Mouse (Mus musculus) ES-E14 (cell line): Measurements from ENCODE around the gene Polr3g. TPM values are rescaled to one million over a fixed set of nuclear protein-coding genes. Genes with fewer than 3 reads are reported as not detected.

Source experiments
- DNase-seq: peaks from one replicate; pipeline ENCODE4 v3.0.0-alpha.2; 2013; ENCODE audit warnings: low read depth, low spot score
- H3K27ac ChIP-seq: 2 replicates; pipeline ENCODE4 v1.5.1; 2012; ENCODE audit warnings: low read depth, mild to moderate bottlenecking, low read length, moderate library complexity, mixed read lengths; ENCODE audit not compliant: poor library complexity, insufficient read depth, severe bottlenecking
- H3K36me3 ChIP-seq: 2 replicates; pipeline ENCODE4 v1.6.1; 2012; ENCODE audit warnings: mild to moderate bottlenecking, low read length, moderate library complexity, mixed read lengths; ENCODE audit not compliant: control insufficient read depth, poor library complexity, insufficient read depth, severe bottlenecking
- H3K4me1 ChIP-seq, 2 experiments: fragments of 150-350 bp in 1 of 2; sonication (generic) in 1 of 2; 2 replicates each; pipeline ENCODE4 v1.6.1; 2012; ENCODE audit warnings: low read length in 2 of 2, mild to moderate bottlenecking in 1 of 2, mixed read lengths in 1 of 2; ENCODE audit not compliant: control insufficient read depth in 2 of 2, insufficient read depth in 2 of 2, poor library complexity in 1 of 2
- H3K4me3 ChIP-seq, 2 experiments: fragments of 150-350 bp in 1 of 2; sonication (generic) in 1 of 2; 2 replicates each; pipeline ENCODE4 v1.5.1; 2012; ENCODE audit warnings: low read length in 2 of 2, low read depth in 1 of 2, mild to moderate bottlenecking in 1 of 2, mixed read lengths in 1 of 2; ENCODE audit not compliant: insufficient read depth in 1 of 2, poor library complexity in 1 of 2, severe bottlenecking in 1 of 2
- H3K9ac ChIP-seq: 2 replicates; pipeline ENCODE4 v1.6.1; 2012; ENCODE audit warnings: low read depth, mild to moderate bottlenecking, low read length, mixed read lengths; ENCODE audit not compliant: poor library complexity, insufficient read depth, severe bottlenecking
- H3K9me3 ChIP-seq: fragments of 150-350 bp; sonication (generic); 2 replicates; pipeline ENCODE4 v1.6.1; 2012; ENCODE audit warnings: low read depth, mild to moderate bottlenecking, low read length; ENCODE audit not compliant: control insufficient read depth, insufficient read depth
- CHD2 ChIP-seq: IDR thresholded peaks from 2 replicates; pipeline ENCODE4 v1.6.1; 2014; ENCODE audit warnings: mild to moderate bottlenecking, low read depth, low read length, inconsistent platforms
- HCFC1 ChIP-seq: IDR thresholded peaks from 2 replicates; pipeline ENCODE4 v1.6.1; 2012; ENCODE audit warnings: low read length, inconsistent platforms, borderline replicate concordance; ENCODE audit not compliant: insufficient read depth
- MAFK ChIP-seq: IDR thresholded peaks from 2 replicates; pipeline ENCODE4 v1.6.1; 2014; ENCODE audit warnings: mild to moderate bottlenecking, low read depth, low read length, inconsistent platforms; ENCODE audit not compliant: insufficient read depth
- ZC3H11A ChIP-seq: IDR thresholded peaks from 2 replicates; pipeline ENCODE4 v1.6.1; 2012; ENCODE audit warnings: low read depth, mild to moderate bottlenecking, inconsistent platforms, low read length, borderline replicate concordance
- ZNF384 ChIP-seq: IDR thresholded peaks from 2 replicates; pipeline ENCODE4 v1.6.1; 2012; ENCODE audit warnings: low read depth, low read length, inconsistent platforms
- in situ Hi-C, 2 experiments: fragments of 600-800 bp; cut with MboI; formaldehyde crosslinking; loops; one replicate each; pipeline ENCODE4 v1.15.1; 2025; ENCODE audit warnings: low sequenced_read_pairs in 2 of 2, inconsistent platforms in 1 of 2; ENCODE audit not compliant: unreplicated experiment in 2 of 2
- total RNA-seq: library from RNA; depleted of rRNA; stranded (reverse); fragments of 300-350 nt; gene quantifications from 2 replicates; pipeline ENCODE4 v1.2.3, GENCODE M21; 2012

Gene Polr3g
- total RNA-seq, 1 experiment: 45.2 TPM

DNA sequence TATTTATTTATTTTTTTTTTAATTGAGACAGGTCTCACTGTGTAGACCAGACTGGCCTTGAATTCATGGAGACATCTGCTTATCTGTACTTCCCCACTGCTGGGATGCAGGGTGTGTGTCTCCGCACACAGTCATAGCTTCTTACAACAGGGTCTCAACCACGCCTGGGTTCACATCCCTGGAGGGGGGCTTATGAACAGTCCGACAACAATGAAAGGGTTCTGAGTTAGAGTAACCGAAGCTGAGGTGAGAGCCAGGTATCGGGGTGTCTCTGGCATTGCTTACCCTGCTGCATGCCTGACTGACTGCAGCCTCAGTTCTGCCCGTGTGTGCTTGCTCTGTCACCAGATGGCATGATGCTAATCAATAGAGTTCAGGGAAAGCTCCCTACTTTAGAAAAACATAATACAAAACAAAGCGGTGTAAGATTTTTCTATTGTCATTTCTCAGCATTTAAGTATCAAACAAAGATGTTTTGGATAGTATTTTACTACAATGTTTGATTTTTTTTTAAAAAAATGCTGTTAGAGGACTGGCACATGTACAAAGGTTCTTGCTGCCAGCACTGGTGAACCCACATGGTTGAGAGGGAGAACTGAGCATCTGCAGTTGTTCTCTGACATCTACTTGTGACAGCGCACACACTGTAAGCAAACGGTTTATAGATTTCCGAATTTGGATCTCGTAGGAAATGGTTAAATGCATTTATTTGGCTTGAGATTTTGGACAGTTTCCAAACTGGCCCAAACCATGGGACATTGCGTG lies 47.1 kb downstream of the Polr3g start:
- Histone ChIP-seq H3K9me3 (no peaks in the 10 kb centered on the region), H3K27ac (no peak overlapping the region), H3K36me3 (peaks cover 3% of the 10 kb centered on the region), H3K4me1 (no peaks in the 10 kb centered on the region), H3K4me3 (no peak overlapping the region), H3K9ac (no peak overlapping the region)
- in situ Hi-C loops: no loop called here
- no peak for DNase-seq
- TF ChIP-seq HCFC1 (no peak), ZC3H11A (no peak), ZNF384 (no peak), CHD2 (no peak), MAFK (no peak)

DNA sequence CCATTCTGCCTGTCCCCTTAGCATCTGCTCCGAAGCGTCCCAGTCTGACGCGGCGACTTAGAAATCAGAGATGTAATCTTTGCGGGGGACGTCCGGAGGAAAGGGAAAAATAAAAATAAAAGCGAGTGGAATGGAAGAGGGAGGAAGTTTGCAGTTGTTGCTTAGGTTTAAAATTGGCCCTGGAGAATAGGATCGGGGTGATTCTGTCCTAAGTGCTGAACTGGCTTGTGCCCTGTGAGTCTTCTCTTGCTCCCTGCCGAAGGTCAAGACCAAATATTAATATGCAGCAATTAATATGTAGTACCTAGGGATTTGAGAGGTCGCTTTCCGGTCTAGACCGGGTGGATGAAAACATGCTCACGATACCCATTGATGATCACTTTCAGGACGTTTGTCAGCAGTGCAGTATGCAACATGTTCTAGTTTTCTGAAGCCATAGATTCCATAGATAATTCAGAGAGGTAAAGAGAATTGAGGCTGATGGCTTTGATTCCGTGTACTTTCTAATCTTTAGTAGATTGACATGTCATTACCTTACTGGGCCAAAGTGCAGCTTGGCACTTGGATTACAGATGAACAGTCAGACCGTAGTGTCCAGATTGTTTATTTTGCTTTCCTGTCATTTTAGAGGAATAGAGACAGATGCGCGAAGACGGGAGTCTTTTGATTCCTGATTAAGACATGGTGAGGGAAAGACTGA lies 52.6 kb downstream of the Polr3g start:
- TF ChIP-seq HCFC1 (no peak), ZNF384 (no peak), ZC3H11A (no peak), MAFK (no peak), CHD2 (no peak)
- in situ Hi-C loops: no loop called here
- peak overlapping the region; percentile 85 for H3K9ac ChIP-seq
- no peak for DNase-seq
- peaks cover 0 to 5% of the 10 kb centered on the region in 2 experiments; a peak in 1 of 4 replicates for H3K4me1 ChIP-seq
- H3K4me3 ChIP-seq: peak overlapping the region; percentile 67 to 93
- H3K9me3 ChIP-seq: no peaks in the 10 kb centered on the region
- H3K27ac ChIP-seq: no peak overlapping the region
- no peaks in the 10 kb centered on the region; the same call in 1 of the 2 replicates for H3K36me3 ChIP-seq

DNA sequence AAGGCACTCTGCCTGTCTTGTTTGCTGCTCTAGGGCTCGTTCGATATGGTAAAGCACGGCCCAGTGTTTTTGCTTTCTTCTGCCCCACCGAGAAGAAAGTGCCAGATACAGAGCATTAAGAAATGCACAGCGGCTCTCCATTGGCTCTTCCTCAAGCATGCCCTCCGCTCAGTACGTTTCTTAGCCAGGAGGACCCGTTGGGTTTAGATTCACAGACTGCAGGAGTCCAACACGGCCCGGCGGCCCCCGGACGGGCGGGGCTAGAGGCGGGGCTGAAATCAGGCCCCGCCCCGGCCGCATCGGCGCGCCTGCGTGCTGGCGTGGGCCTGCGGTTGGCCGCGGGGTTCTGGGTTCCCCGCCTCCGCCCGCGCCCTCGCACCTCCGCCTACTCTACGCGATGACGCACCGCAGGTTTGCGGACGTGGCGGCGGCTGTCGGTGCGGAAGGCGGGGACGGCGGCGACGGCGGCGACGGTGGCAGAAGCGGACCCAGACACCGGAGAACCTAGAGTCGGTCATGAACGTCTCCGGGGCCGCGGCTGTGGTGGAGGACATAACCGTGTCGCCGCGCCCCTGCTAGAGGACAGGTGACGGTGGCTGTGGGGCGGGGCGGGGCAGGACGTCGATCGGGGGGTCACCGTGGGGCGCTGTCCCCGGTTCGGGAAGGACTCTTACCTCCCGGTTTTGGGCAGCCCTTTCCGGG lies 53.3 kb downstream of the Polr3g start, which contains the start of gene Lysmd3:
Gene Lysmd3 (plus strand): TSS at position 313 of the 702 bp plus-strand sequence.
- peak within 1 kb of the TSS; percentile 79 for H3K27ac ChIP-seq
- TF ChIP-seq MAFK: no peak
- TF ChIP-seq CHD2: no peak
- TF ChIP-seq ZC3H11A: no peak
- TF ChIP-seq HCFC1: no peak
- TF ChIP-seq ZNF384: no peak
- H3K9me3 ChIP-seq: no peaks in the 10 kb centered on the region
- H3K4me3 ChIP-seq: peak within 1 kb of the TSS; percentile 67 to 93
- DNase-seq: peak; percentile 69
- H3K9ac ChIP-seq: peak within 1 kb of the TSS; percentile 85
- peaks cover 0 to 5% of the 10 kb centered on the region in 2 experiments; a peak in 1 of 4 replicates for H3K4me1 ChIP-seq
- in situ Hi-C loops: no loop called here
- no peaks in the 10 kb centered on the region; the same call in 1 of the 2 replicates for H3K36me3 ChIP-seq

DNA sequence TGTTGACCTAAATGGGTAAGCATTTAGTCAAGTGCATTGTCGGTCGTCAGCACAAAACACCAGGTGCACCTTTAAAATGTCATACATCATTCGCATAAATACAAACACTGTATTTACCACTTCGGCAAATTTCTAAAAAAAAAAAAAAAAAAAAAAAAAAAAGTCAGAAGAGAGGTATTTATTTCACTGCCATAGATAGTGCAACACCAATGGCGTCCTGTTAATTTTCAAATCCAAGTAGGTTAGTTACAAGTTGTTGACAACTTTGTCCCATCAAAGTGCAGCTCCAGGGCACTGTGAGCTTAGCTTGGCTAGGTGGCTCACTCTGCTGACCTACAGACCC lies 53.8 kb downstream of the Polr3g start:
- H3K9me3 ChIP-seq: no peaks in the 10 kb centered on the region
- no peak for TF ChIP-seq CHD2
- no peak for TF ChIP-seq ZC3H11A
- TF ChIP-seq MAFK: no peak
- TF ChIP-seq HCFC1: no peak
- TF ChIP-seq ZNF384: peak; percentile 87
- no peaks in the 10 kb centered on the region; the same call in 1 of the 2 replicates for H3K36me3 ChIP-seq
- H3K27ac ChIP-seq: peak overlapping the region; percentile 79
- in situ Hi-C loops: no loop called here
- H3K4me1 ChIP-seq: peaks cover 0 to 5% of the 10 kb centered on the region in 2 experiments; a peak in 1 of 4 replicates
- no peak for DNase-seq
- peak overlapping the region; percentile 62 to 67 for H3K4me3 ChIP-seq
- H3K9ac ChIP-seq: peak overlapping the region; percentile 51
